Mouse (Mus musculus) kidney, adult 2 months (tissue): ENCODE results near the gene Nudt19.

Experiments used
- CTCF ChIP-seq: fragments of 200-500 bp; conservative IDR thresholded peaks from 2 replicates; pipeline ENCODE4 v1.5.1; 2011; ENCODE audit warnings: low read depth, mild to moderate bottlenecking, control low read depth, low read length, moderate library complexity, mixed read lengths; ENCODE audit not compliant: insufficient read depth, insufficient read length
- POLR2A ChIP-seq: fragments of 200-500 bp; IDR thresholded peaks from one replicate; pipeline ENCODE4 v1.6.1; 2011; ENCODE audit warnings: low read depth, low read length, control low read depth

GRCm38 (mm10) chr7:35602766-35603165, 46.7 kb upstream of the Nudt19 start:
- no peak for TF ChIP-seq POLR2A
- TF ChIP-seq CTCF: no peak
